Mouse (Mus musculus) limb, embryonic 15.5 days (tissue): Measurements from ENCODE around the gene Sumo1. TPM values are rescaled to one million over a fixed set of nuclear protein-coding genes. Genes with fewer than 3 reads are reported as not detected.

Source experiments
- ATAC-seq: fragments of 200-750 bp; cut with Nextera tagmentation; 2 replicates; pipeline ENCODE4 v1.8.0; 2017; ENCODE audit warnings: low read depth, moderate TSS enrichment; ENCODE audit not compliant: insufficient number of reproducible peaks, low FRiP score, low TSS enrichment
- H3K27ac ChIP-seq: fragments of 300-500 bp; sonication (generic); 2 replicates; pipeline ENCODE4 v1.5.1; 2015; ENCODE audit warnings: moderate library complexity, mild to moderate bottlenecking, inconsistent platforms
- H3K27me3 ChIP-seq: fragments of 300-500 bp; sonication (generic); 2 replicates; pipeline ENCODE4 v1.6.1; 2015; ENCODE audit warnings: inconsistent platforms
- H3K36me3 ChIP-seq: fragments of 300-500 bp; sonication (generic); 2 replicates; pipeline ENCODE4 v1.6.1; 2015; ENCODE audit warnings: inconsistent platforms
- H3K4me1 ChIP-seq: fragments of 300-500 bp; sonication (generic); 2 replicates; pipeline ENCODE4 v1.6.1; 2015; ENCODE audit warnings: inconsistent platforms
- H3K4me2 ChIP-seq: fragments of 300-500 bp; sonication (generic); 2 replicates; pipeline ENCODE4 v1.6.1; 2015; ENCODE audit warnings: mild to moderate bottlenecking, inconsistent platforms
- H3K4me3 ChIP-seq: fragments of 300-500 bp; sonication (generic); 2 replicates; pipeline ENCODE4 v1.5.1; 2015; ENCODE audit warnings: mild to moderate bottlenecking, inconsistent platforms
- H3K9ac ChIP-seq: fragments of 300-500 bp; sonication (generic); 2 replicates; pipeline ENCODE4 v1.6.1; 2015; ENCODE audit warnings: inconsistent platforms
- H3K9me3 ChIP-seq: fragments of 300-500 bp; sonication (generic); 2 replicates; pipeline ENCODE4 v1.6.1; 2016; ENCODE audit warnings: inconsistent platforms
- WGBS: fragments of 180-500 bp; shearing (Covaris S2); methylation state at CpG from one replicate; pipeline ENCODE4 v1.1.7; 2015; 5-methylcytosine and 5-hydroxymethylcytosine counted together
- polyA plus RNA-seq: library from polyadenylated mRNA; unstranded; fragments of >200 nt; fragmentation: Nextera tagmentation; extraction: Ambion mirVana; gene quantifications from 2 replicates; pipeline ENCODE4 v1.2.1, GENCODE M21; 2015

Gene Sumo1
- polyA plus RNA-seq, 1 experiment from 2014 or later = 365 TPM

DNA sequence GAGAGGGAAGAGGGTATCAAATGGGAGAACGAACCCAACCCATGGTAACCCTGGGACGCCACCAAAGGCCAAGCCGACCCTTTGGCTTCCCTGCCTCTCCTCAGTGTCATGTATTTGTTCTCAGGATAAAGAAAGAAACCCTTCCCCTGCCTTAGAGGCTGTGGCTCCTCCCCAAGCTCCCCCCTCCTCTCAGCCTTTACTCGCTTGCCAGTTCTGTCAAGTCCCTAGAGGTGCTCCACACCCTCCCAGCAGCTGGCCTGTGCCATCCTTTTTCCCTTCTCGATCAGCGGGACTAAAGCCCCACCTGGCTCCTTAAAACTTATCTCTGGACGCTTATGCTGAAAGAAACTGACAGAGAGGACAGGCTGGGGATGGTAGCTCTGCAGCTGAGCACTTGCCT lies 63.6 kb downstream of the Sumo1 start:
- H3K27me3 ChIP-seq = no peaks in the 10 kb centered on the region
- 59% methylated on average over 7 of the region's 7 CpGs for WGBS
- no peak overlapping the region for H3K9ac ChIP-seq
- no peak overlapping the region for H3K4me3 ChIP-seq
- no peak overlapping the region for H3K27ac ChIP-seq
- H3K9me3 ChIP-seq = no peaks in the 10 kb centered on the region
- H3K4me2 ChIP-seq = no peak overlapping the region
- ATAC-seq = no peak
- 0 out of 2 replicates have a peak, but pooled peaks cover 6% of the 10 kb centered on the region for H3K4me1 ChIP-seq
- H3K36me3 ChIP-seq = no peaks in the 10 kb centered on the region

- 92% methylated on average over 13 of the region's 13 CpGs for WGBS
- no peak overlapping the region for H3K4me3 ChIP-seq
- no peak overlapping the region for H3K4me2 ChIP-seq
- no peaks in the 10 kb centered on the region for H3K9me3 ChIP-seq
- H3K4me1 ChIP-seq = 0 out of 2 replicates have a peak, but pooled peaks cover 6% of the 10 kb centered on the region
- H3K27me3 ChIP-seq = no peaks in the 10 kb centered on the region
- no peak for ATAC-seq
- no peak overlapping the region for H3K9ac ChIP-seq
- H3K27ac ChIP-seq = no peak overlapping the region
- no peaks in the 10 kb centered on the region for H3K36me3 ChIP-seq
Observed at GRCm38 (mm10) chr1:59606479-59606878, 64.2 kb downstream of the Sumo1 start.

DNA sequence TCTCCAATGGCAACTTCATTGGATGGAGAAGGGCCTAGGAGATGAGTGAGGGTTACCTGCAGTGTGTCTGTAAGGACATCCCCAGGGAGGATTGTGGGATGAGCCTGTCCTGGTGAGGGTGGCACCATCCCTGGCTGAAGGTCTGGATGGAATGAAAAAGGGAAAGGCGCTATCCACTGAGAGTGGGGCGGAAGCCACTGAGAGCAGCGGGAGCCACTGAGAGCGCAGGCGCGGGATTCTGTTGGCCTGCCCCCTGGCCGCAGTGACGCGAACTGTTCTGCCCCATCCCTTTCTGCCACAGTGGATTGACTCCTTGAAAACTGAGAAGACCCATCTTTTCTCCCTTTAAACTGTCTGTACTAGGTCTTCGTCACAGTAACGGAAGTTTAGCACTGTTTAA lies 66.7 kb downstream of the Sumo1 start:
- Histone ChIP-seq H3K36me3 (no peaks in the 10 kb centered on the region), H3K9me3 (no peaks in the 10 kb centered on the region), H3K27me3 (no peaks in the 10 kb centered on the region), H3K4me2 (0 out of 2 replicates have a peak overlapping the region, but pooled peaks have one; percentile 0), H3K9ac (no peak overlapping the region), H3K4me1 (0 out of 2 replicates have a peak, but pooled peaks cover 6% of the 10 kb centered on the region), H3K4me3 (no peak overlapping the region), H3K27ac (no peak overlapping the region)
- 30% methylated on average over 11 of the region's 11 CpGs for WGBS
- ATAC-seq = no peak

DNA sequence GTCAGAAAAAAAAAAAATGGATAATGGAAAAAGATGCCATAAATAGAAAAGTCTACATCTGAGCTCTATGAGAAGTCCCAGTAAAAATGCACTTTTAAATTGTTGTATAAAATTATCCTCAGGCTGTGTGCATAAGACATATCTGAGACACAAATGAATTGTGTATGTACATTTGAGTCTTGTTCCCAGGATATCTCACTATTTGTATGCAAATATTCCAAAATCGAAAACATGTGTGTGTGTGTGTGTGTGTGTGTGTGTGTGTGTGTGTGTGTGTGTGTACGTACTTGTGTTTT lies 67.3 kb downstream of the Sumo1 start:
- 81% methylated on average over 2 of the region's 2 CpGs for WGBS

DNA sequence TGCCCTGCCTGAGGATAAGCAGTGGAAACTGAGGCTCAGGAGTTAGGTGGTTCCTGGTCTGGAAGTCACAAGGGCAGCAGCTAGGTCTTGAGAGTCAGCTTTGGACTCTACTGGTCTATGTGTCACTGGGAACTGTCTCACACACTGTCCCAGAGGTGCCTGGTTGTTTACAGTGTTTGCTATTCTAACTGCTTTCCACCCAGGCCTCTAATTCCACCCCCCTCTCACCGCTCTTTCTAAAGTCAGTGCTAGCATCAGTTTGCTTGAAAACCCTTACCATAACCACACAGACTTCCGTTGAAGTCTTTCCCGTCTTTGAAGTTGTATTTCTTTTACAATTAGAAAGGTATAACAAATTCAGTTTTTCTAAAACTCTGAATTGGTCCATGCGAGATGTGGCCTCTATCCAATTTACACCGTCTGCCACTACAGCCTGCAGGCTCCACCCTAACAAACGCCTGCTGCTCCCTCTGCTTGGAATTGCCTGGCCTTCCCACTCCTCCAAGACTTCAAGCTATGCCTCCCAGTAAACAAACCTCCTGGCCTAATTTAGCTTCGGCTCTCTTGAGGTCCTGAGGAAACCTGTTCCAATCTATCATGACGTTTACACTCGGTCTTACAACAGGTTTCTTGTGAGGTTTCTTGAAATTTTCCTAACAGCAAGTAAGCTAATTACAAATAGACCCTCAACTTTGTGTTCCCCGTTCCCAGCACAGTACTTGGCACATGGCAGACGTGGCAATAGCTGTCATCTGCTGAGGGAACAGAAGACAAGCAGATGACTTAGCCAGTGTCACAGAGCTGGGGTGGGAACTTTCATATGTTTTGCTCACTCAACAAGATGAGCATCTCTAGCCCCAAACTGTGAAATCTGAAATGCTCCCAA lies 67.9 kb downstream of the Sumo1 start:
- H3K9ac ChIP-seq = no peak overlapping the region
- no peaks in the 10 kb centered on the region for H3K9me3 ChIP-seq
- ATAC-seq = no peak
- no peaks in the 10 kb centered on the region for H3K36me3 ChIP-seq
- 35% methylated on average over 11 of the region's 11 CpGs for WGBS
- no peak overlapping the region for H3K4me3 ChIP-seq
- H3K4me1 ChIP-seq = 0 out of 2 replicates have a peak, but pooled peaks cover 6% of the 10 kb centered on the region
- no peak overlapping the region for H3K27ac ChIP-seq
- no peak overlapping the region for H3K4me2 ChIP-seq
- no peaks in the 10 kb centered on the region for H3K27me3 ChIP-seq

More for the DNA sequence above, 67.3 kb downstream of the Sumo1 start:
- H3K4me3 ChIP-seq = no peak overlapping the region
- H3K9ac ChIP-seq = no peak overlapping the region
- no peak overlapping the region for H3K27ac ChIP-seq
- ATAC-seq = no peak
- H3K27me3 ChIP-seq = no peaks in the 10 kb centered on the region
- no peaks in the 10 kb centered on the region for H3K9me3 ChIP-seq
- no peak overlapping the region for H3K4me2 ChIP-seq
- no peaks in the 10 kb centered on the region for H3K36me3 ChIP-seq
- 0 out of 2 replicates have a peak, but pooled peaks cover 6% of the 10 kb centered on the region for H3K4me1 ChIP-seq

DNA sequence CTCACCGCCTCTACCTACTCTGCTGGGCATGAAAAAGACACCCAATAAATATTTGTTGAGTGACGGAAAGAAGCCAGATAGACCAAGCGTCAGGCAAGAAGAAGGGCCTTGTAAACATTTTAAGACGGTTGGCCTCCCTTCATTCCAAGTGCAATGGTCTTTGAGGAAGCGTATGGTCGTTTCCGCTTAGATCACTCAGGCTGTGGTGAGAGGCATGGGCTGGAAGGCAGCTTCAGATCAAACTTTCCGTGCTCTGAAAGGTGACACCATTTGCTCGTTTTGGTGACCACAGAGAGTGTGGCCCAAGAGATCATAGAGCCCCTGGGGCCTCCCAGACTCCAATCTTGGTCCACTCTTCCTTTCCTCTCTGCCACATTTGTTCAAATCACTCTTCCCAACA lies 75.0 kb downstream of the Sumo1 start:
- Histone ChIP-seq H3K36me3 (no peaks in the 10 kb centered on the region), H3K27ac (no peak overlapping the region), H3K4me1 (peaks cover 20% of the 10 kb centered on the region), H3K4me3 (no peak overlapping the region), H3K9ac (no peak overlapping the region), H3K27me3 (peaks cover 20% of the 10 kb centered on the region), H3K4me2 (no peak overlapping the region), H3K9me3 (no peaks in the 10 kb centered on the region)
- ATAC-seq = no peak
- 55% methylated on average over 9 of the region's 9 CpGs for WGBS

DNA sequence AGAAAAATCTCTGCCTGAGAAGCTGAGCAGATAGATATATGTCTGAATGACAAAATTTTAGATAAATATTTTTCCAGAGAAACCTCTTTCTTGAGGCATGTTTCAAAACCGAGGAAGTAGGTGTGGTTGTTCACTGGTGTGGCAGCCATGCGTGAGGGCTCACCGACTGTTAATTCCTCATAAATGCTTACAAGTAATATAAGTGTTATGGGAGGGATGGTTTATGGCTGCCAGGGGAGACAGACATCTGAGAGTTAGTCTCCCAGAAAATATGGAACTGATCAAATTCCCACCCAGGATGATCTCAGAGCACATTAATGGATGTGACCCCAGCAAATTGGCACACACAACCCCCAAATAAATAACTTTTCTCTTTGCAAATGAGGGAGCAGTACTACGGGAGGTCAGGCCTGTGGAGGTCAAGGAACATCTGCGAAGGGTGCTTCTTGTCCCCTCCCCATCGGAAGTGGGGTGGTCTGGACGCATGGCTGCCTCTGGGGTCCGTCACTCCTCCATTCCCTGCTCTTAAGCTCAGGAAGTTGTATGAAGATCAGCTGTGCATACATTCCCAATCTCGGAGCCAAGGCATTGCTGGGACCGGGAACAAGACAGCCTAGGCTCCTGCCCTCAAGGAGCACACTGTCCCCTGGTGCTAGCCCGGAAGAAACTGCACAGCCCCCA lies 75.9 kb downstream of the Sumo1 start:
- no peaks in the 10 kb centered on the region for H3K9me3 ChIP-seq
- ATAC-seq = no peak
- peaks cover 20% of the 10 kb centered on the region for H3K27me3 ChIP-seq
- H3K4me2 ChIP-seq = no peak overlapping the region
- no peak overlapping the region for H3K9ac ChIP-seq
- H3K4me1 ChIP-seq = peaks cover 20% of the 10 kb centered on the region
- no peak overlapping the region for H3K4me3 ChIP-seq
- WGBS = 43% methylated on average over 11 of the region's 11 CpGs
- H3K27ac ChIP-seq = no peak overlapping the region
- H3K36me3 ChIP-seq = no peaks in the 10 kb centered on the region

DNA sequence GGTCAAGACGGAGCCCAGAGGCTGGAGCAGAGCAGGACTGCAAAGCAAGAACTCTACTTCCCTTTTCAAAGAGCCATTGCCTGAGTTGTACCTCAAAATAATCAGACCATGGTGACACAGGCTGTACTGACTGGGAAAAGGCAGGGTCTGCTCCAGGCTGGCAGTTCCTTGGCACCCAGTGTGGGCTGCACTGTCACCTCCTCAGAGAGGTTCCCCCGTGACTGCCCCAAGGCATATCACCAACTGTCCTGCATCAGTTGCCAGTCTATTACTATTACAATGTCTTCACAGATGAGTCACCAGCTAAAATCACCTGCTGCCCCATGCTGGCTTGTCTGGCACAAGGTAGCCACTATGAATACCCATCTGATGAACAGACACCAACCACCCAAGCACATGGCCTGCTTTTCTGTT lies 77.0 kb downstream of the Sumo1 start:
- Histone ChIP-seq H3K27ac (no peak overlapping the region), H3K4me2 (no peak overlapping the region), H3K27me3 (peaks cover 20% of the 10 kb centered on the region), H3K4me3 (no peak overlapping the region), H3K4me1 (peaks cover 20% of the 10 kb centered on the region), H3K9ac (no peak overlapping the region), H3K36me3 (no peaks in the 10 kb centered on the region), H3K9me3 (no peaks in the 10 kb centered on the region)
- 64% methylated on average over 2 of the region's 2 CpGs for WGBS
- ATAC-seq = no peak

DNA sequence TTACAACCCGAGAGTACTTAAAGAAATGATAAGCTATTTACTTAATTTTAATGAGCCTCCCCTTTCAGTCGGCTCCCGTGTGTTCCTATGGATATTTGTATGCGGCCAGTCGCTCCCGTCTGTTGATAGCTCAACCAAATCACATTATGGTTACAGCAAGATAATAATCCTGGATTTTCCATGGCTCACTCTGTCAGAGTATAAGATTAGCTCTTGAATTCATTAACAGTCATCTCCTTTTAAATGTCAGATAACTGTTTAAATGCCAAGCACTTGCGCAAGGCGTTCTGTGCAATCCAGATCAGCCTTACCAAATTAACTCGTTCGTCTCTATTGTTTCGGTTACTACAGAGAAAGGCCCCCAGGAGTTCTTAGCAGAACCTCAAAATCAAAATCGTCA lies 77.8 kb downstream of the Sumo1 start:
- Histone ChIP-seq H3K9ac (no peak overlapping the region), H3K9me3 (no peaks in the 10 kb centered on the region), H3K27ac (no peak overlapping the region), H3K4me2 (peak overlapping the region; percentile 31; the same call in 1 of the 2 replicates), H3K36me3 (no peaks in the 10 kb centered on the region), H3K27me3 (peaks cover 20% of the 10 kb centered on the region), H3K4me1 (peaks cover 20% of the 10 kb centered on the region), H3K4me3 (no peak overlapping the region)
- no peak for ATAC-seq
- WGBS = 28% methylated on average over 12 of the region's 12 CpGs

DNA sequence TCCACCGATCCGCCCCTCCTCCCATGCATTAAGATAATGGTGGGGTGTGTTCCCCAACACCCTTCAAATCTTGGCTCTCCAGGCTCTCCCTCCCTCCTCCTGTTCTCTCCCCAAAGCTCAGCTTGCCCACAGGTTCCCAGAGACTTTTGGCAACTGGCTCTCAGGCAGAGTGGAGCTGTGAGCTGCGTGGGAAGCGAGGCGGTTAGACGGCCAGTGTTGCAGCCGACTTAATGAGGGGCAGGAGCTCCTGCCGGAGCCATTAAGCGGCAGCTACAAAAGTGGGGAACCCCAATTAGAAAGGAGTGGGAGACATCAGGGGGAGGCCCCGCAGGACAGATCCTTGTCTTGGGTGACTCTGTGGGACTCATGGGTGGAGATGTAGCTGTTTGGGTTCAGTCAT lies 78.3 kb downstream of the Sumo1 start:
- Histone ChIP-seq H3K4me2 (peak overlapping the region; percentile 31; the same call in 1 of the 2 replicates), H3K36me3 (no peaks in the 10 kb centered on the region), H3K27ac (no peak overlapping the region), H3K4me3 (no peak overlapping the region), H3K4me1 (peaks cover 20% of the 10 kb centered on the region), H3K9me3 (no peaks in the 10 kb centered on the region), H3K9ac (no peak overlapping the region), H3K27me3 (peaks cover 20% of the 10 kb centered on the region)
- ATAC-seq = no peak
- WGBS = 11% methylated on average over 10 of the region's 10 CpGs

DNA sequence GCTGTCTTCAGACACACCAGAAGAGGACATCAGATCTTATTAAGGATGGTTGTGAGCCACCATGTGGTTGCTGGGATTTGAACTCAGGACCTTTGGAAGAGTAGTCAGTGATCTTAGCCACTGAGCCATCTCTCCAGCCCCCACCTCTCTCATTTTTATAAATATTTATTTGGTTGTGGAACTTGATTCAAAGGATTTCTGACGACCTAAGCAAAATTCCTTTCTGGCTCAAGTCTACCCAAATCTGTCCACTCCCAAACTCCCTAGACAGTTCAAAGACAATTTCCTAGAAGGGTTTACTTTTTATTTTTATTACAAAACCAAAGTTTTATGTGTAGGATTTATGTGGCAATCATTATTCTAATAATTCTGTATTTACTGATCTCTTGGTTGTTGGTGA lies 81.4 kb downstream of the Sumo1 start:
- Histone ChIP-seq H3K4me3 (no peak overlapping the region), H3K36me3 (no peaks in the 10 kb centered on the region), H3K27ac (no peak overlapping the region), H3K9me3 (no peaks in the 10 kb centered on the region), H3K4me2 (no peak overlapping the region), H3K9ac (no peak overlapping the region), H3K27me3 (peaks cover 20% of the 10 kb centered on the region), H3K4me1 (peaks cover 26% of the 10 kb centered on the region)
- 42% methylated on average over 1 of the region's 1 CpGs for WGBS
- no peak for ATAC-seq
